Mouse (Mus musculus): ENCODE measurements at regions not wholly inside any gene's neighbourhood (a gene's known extent, or its start where the extent isn't known, plus 50 kb on each side); places are given as distances from the start of the nearest gene placed in this dataset.

- Histone ChIP-seq H3K36me3 (ENCODE audit: insufficient read depth, low read length) (no peaks in the 10 kb centered on the region), H3K27ac (ENCODE audit: low read length) (no peak overlapping the region), H3K27me3 (replicated peaks; ENCODE audit: insufficient read depth, low read length) (no peaks in the 10 kb centered on the region), H3K9ac (replicated peaks; ENCODE audit: low read depth) (no peak overlapping the region), H3K9me3 (ENCODE audit: low read length) (no peaks in the 10 kb centered on the region), H3K4me1 (ENCODE audit: insufficient read depth, low read depth, low read length) (no peaks in the 10 kb centered on the region), H3K4me2 (replicated peaks; ENCODE audit: low read depth, low read length) (no peak overlapping the region), H3K4me3 (ENCODE audit: low read depth, low read length) (no peak overlapping the region)
- WGBS: 72% methylated on average over 13 of the region's 13 CpGs
- TF ChIP-seq EP300 (IDR thresholded peaks at IDR 0.05): no peak
- no peak for TF ChIP-seq CTCF (IDR thresholded peaks at IDR 0.05)
- no peak for ATAC-seq
- no peak for DNase-seq (ENCODE audit: low spot score)
Observed at GRCm38 (mm10) chr15:87374670-87375069, 169.4 kb upstream of the Fam19a5 start.

DNA sequence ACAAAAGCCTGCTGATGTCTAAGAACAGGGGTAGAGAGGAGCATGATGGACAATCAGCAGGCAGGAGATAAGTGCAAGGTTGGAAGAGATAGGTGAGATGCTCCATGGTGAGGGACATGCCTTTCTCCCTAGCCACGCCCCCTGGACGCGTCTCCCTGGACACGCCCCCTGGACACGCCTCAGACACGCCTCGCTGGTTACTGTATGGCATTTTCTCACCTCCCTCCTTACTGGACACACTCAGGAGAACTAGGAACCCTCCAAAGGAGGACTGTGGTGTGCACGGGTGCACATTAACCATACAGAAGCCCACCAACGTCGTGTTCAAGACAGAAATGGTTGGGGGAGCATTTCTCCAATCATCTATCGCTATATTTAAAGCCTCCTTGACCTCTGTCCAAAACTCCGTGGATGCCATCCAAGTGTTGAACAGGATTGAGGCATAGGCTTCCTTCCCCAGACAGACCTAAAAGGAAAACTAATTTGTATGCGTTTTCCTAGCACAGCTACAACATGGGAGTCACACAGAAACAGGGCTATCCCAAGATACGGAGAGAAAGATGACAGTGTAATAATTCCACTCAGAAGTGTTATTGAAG, 168.4 kb upstream of the Fam19a5 start:
- 69% methylated on average over 14 of the region's 14 CpGs for WGBS
- Histone ChIP-seq H3K4me3 (ENCODE audit: low read depth, low read length) (no peak overlapping the region), H3K9me3 (ENCODE audit: low read length) (no peaks in the 10 kb centered on the region), H3K4me2 (replicated peaks; ENCODE audit: low read depth, low read length) (no peak overlapping the region), H3K36me3 (ENCODE audit: insufficient read depth, low read length) (no peaks in the 10 kb centered on the region), H3K9ac (replicated peaks; ENCODE audit: low read depth) (no peak overlapping the region), H3K27ac (ENCODE audit: low read length) (no peak overlapping the region), H3K4me1 (ENCODE audit: insufficient read depth, low read depth, low read length) (no peaks in the 10 kb centered on the region), H3K27me3 (replicated peaks; ENCODE audit: insufficient read depth, low read length) (no peaks in the 10 kb centered on the region)
- TF ChIP-seq EP300 (IDR thresholded peaks at IDR 0.05) (no peak), CTCF (IDR thresholded peaks at IDR 0.05) (no peak)
- ATAC-seq: no peak
- DNase-seq (ENCODE audit: low spot score): no peak

DNA sequence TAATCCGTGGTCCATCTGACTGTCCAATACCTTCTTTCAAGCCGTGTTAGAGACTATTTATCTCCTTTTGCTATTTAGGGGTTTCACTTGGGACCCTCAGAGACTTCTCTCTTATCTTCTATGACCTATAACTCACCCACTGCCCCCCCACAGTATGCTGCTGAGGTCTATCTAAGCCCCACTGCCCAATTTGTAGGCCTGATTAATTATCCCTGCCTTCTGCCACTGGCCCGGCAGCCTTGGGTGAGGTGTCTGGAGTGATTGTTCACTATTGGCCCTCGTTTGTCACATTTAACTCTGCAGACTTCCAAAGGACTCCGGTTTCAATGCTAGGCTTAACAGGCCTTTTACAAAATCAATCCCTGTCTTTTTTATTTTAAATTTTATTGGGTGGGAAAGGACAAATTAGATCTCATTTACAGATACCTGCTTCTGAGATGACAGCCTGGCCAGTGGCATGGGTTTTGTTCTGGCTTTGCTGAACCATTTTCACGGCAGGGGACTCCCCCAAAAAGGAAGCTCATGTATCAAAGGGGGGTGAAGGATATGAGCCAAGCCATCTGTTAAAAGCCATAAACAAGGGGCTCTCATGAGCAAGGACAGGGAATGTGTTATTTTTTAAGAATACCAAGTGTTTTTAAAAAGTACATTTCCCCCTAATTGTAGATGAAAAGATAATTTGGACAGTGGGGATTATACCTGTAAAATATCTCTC, 160.4 kb upstream of the Fam19a5 start:
- Histone ChIP-seq H3K27ac (ENCODE audit: low read length) (no peak overlapping the region), H3K9me3 (ENCODE audit: low read length) (no peaks in the 10 kb centered on the region), H3K27me3 (replicated peaks; ENCODE audit: insufficient read depth, low read length) (no peaks in the 10 kb centered on the region), H3K4me2 (replicated peaks; ENCODE audit: low read depth, low read length) (no peak overlapping the region), H3K36me3 (ENCODE audit: insufficient read depth, low read length) (no peaks in the 10 kb centered on the region), H3K9ac (replicated peaks; ENCODE audit: low read depth) (no peak overlapping the region), H3K4me3 (ENCODE audit: low read depth, low read length) (no peak overlapping the region), H3K4me1 (ENCODE audit: insufficient read depth, low read depth, low read length) (no peaks in the 10 kb centered on the region)
- DNase-seq (ENCODE audit: low spot score): no peak
- TF ChIP-seq CTCF (IDR thresholded peaks at IDR 0.05) (no peak), EP300 (IDR thresholded peaks at IDR 0.05) (no peak)
- WGBS: 49% methylated on average over 6 of the region's 6 CpGs
- ATAC-seq: no peak

DNA sequence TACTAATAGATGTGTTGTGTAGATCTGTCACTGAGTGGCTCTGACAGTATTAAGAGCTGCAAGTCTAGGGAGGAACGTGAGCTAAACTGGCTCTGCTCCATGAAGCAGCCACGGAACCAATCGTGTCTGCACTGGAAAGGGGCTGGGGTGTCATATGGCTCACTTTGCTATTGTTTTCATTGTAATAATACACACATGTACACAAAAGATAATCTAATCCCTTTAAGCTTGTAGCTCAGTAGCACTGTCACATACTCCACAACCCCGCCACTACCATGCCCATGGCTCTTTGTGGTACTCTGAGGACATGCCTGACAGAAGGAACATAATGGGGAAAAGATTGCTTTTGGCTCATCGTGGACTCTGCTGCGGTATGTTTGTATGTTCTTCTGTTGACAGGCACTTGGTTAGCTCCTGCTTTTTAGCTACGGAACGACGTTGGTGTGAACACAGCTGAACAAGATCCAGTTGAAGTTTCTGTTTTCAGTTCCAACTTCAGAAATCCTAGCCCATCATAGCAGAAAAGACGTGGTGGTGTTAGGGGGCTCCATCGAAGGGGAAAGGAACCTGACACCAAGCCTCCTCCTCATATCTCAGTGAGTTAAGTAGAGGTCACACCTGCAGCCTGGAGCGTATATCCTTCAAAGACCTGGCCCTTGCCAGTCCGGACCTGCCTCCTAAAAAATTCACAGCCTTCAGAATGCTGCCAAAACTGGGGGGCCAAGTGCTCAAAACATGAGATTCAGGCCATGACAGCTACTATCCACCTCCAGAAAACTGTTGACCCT, 159.6 kb upstream of the Fam19a5 start:
- H3K4me1 ChIP-seq (ENCODE audit: insufficient read depth, low read depth, low read length): no peaks in the 10 kb centered on the region
- no peak overlapping the region for H3K27ac ChIP-seq (ENCODE audit: low read length)
- ATAC-seq (no peak), DNase-seq (ENCODE audit: low spot score) (no peak)
- no peaks in the 10 kb centered on the region for H3K27me3 ChIP-seq (replicated peaks; ENCODE audit: insufficient read depth, low read length)
- no peak overlapping the region for H3K4me3 ChIP-seq (ENCODE audit: low read depth, low read length)
- no peak overlapping the region for H3K9ac ChIP-seq (replicated peaks; ENCODE audit: low read depth)
- H3K4me2 ChIP-seq (replicated peaks; ENCODE audit: low read depth, low read length): no peak overlapping the region
- WGBS: 54% methylated on average over 13 of the region's 13 CpGs
- H3K9me3 ChIP-seq (ENCODE audit: low read length): no peaks in the 10 kb centered on the region
- TF ChIP-seq EP300 (IDR thresholded peaks at IDR 0.05): no peak
- no peak for TF ChIP-seq CTCF (IDR thresholded peaks at IDR 0.05)
- no peaks in the 10 kb centered on the region for H3K36me3 ChIP-seq (ENCODE audit: insufficient read depth, low read length)

GRCm38 (mm10) chr15:87386513-87386983, 157.6 kb upstream of the Fam19a5 start:
- Histone ChIP-seq H3K27ac (ENCODE audit: low read length) (no peak overlapping the region), H3K27me3 (replicated peaks; ENCODE audit: insufficient read depth, low read length) (no peaks in the 10 kb centered on the region), H3K4me1 (ENCODE audit: insufficient read depth, low read depth, low read length) (no peaks in the 10 kb centered on the region), H3K4me3 (ENCODE audit: low read depth, low read length) (no peak overlapping the region), H3K9me3 (ENCODE audit: low read length) (no peaks in the 10 kb centered on the region), H3K4me2 (replicated peaks; ENCODE audit: low read depth, low read length) (no peak overlapping the region), H3K9ac (replicated peaks; ENCODE audit: low read depth) (no peak overlapping the region), H3K36me3 (ENCODE audit: insufficient read depth, low read length) (no peaks in the 10 kb centered on the region)
- no peak for ATAC-seq
- no peak for TF ChIP-seq EP300 (IDR thresholded peaks at IDR 0.05)
- TF ChIP-seq CTCF (IDR thresholded peaks at IDR 0.05): no peak
- DNase-seq (ENCODE audit: low spot score): no peak
- WGBS: 83% methylated on average over 6 of the region's 6 CpGs

- 13% methylated on average over 8 of the region's 8 CpGs for WGBS
- peak; percentile 80 for ATAC-seq
Observed at GRCm38 (mm10) chr15:87391395-87391794, 152.7 kb upstream of the Fam19a5 start.

More at GRCm38 (mm10) chr15:87391395-87391794, 152.7 kb upstream of the Fam19a5 start:
- Histone ChIP-seq H3K36me3 (ENCODE audit: insufficient read depth, low read length) (no peaks in the 10 kb centered on the region), H3K4me1 (ENCODE audit: insufficient read depth, low read depth, low read length) (no peaks in the 10 kb centered on the region), H3K4me3 (ENCODE audit: low read depth, low read length) (no peak overlapping the region), H3K27ac (ENCODE audit: low read length) (no peak overlapping the region), H3K9ac (replicated peaks; ENCODE audit: low read depth) (no peak overlapping the region), H3K27me3 (replicated peaks; ENCODE audit: insufficient read depth, low read length) (no peaks in the 10 kb centered on the region), H3K9me3 (ENCODE audit: low read length) (no peaks in the 10 kb centered on the region), H3K4me2 (replicated peaks; ENCODE audit: low read depth, low read length) (no peak overlapping the region)
- TF ChIP-seq CTCF (IDR thresholded peaks at IDR 0.05) (no peak), EP300 (IDR thresholded peaks at IDR 0.05) (no peak)
- peak; percentile 66 for DNase-seq (ENCODE audit: low spot score)

Measured in lung, postnatal 0 days (tissue).